Mouse (Mus musculus) ES-E14 (cell line): Measurements from ENCODE around the gene Npas2. TPM values are rescaled to one million over a fixed set of nuclear protein-coding genes. Genes with fewer than 3 reads are reported as not detected.

Experiments
- DNase-seq: peaks from one replicate; pipeline ENCODE4 v3.0.0-alpha.2; 2013; ENCODE audit warnings: low read depth, low spot score
- H3K27ac ChIP-seq: 2 replicates; pipeline ENCODE4 v1.5.1; 2012; ENCODE audit warnings: low read depth, mild to moderate bottlenecking, low read length, moderate library complexity, mixed read lengths; ENCODE audit not compliant: poor library complexity, insufficient read depth, severe bottlenecking
- H3K36me3 ChIP-seq: 2 replicates; pipeline ENCODE4 v1.6.1; 2012; ENCODE audit warnings: mild to moderate bottlenecking, low read length, moderate library complexity, mixed read lengths; ENCODE audit not compliant: control insufficient read depth, poor library complexity, insufficient read depth, severe bottlenecking
- H3K4me1 ChIP-seq, 2 experiments: fragments of 150-350 bp in 1 of 2; sonication (generic) in 1 of 2; 2 replicates each; pipeline ENCODE4 v1.6.1; 2012; ENCODE audit warnings: low read length in 2 of 2, mild to moderate bottlenecking in 1 of 2, mixed read lengths in 1 of 2; ENCODE audit not compliant: control insufficient read depth in 2 of 2, insufficient read depth in 2 of 2, poor library complexity in 1 of 2
- H3K4me3 ChIP-seq, 2 experiments: fragments of 150-350 bp in 1 of 2; sonication (generic) in 1 of 2; 2 replicates each; pipeline ENCODE4 v1.5.1; 2012; ENCODE audit warnings: low read length in 2 of 2, low read depth in 1 of 2, mild to moderate bottlenecking in 1 of 2, mixed read lengths in 1 of 2; ENCODE audit not compliant: insufficient read depth in 1 of 2, poor library complexity in 1 of 2, severe bottlenecking in 1 of 2
- H3K9ac ChIP-seq: 2 replicates; pipeline ENCODE4 v1.6.1; 2012; ENCODE audit warnings: low read depth, mild to moderate bottlenecking, low read length, mixed read lengths; ENCODE audit not compliant: poor library complexity, insufficient read depth, severe bottlenecking
- H3K9me3 ChIP-seq: fragments of 150-350 bp; sonication (generic); 2 replicates; pipeline ENCODE4 v1.6.1; 2012; ENCODE audit warnings: low read depth, mild to moderate bottlenecking, low read length; ENCODE audit not compliant: control insufficient read depth, insufficient read depth
- CHD2 ChIP-seq: IDR thresholded peaks from 2 replicates; pipeline ENCODE4 v1.6.1; 2014; ENCODE audit warnings: mild to moderate bottlenecking, low read depth, low read length, inconsistent platforms
- HCFC1 ChIP-seq: IDR thresholded peaks from 2 replicates; pipeline ENCODE4 v1.6.1; 2012; ENCODE audit warnings: low read length, inconsistent platforms, borderline replicate concordance; ENCODE audit not compliant: insufficient read depth
- MAFK ChIP-seq: IDR thresholded peaks from 2 replicates; pipeline ENCODE4 v1.6.1; 2014; ENCODE audit warnings: mild to moderate bottlenecking, low read depth, low read length, inconsistent platforms; ENCODE audit not compliant: insufficient read depth
- ZC3H11A ChIP-seq: IDR thresholded peaks from 2 replicates; pipeline ENCODE4 v1.6.1; 2012; ENCODE audit warnings: low read depth, mild to moderate bottlenecking, inconsistent platforms, low read length, borderline replicate concordance
- ZNF384 ChIP-seq: IDR thresholded peaks from 2 replicates; pipeline ENCODE4 v1.6.1; 2012; ENCODE audit warnings: low read depth, low read length, inconsistent platforms
- in situ Hi-C, 2 experiments: fragments of 600-800 bp; cut with MboI; formaldehyde crosslinking; loops; one replicate each; pipeline ENCODE4 v1.15.1; 2025; ENCODE audit warnings: low sequenced_read_pairs in 2 of 2, inconsistent platforms in 1 of 2; ENCODE audit not compliant: unreplicated experiment in 2 of 2
- total RNA-seq: library from RNA; depleted of rRNA; stranded (reverse); fragments of 300-350 nt; gene quantifications from 2 replicates; pipeline ENCODE4 v1.2.3, GENCODE M21; 2012

Npas2 gene
- total RNA-seq, 1 experiment, result 0.09 TPM

DNA sequence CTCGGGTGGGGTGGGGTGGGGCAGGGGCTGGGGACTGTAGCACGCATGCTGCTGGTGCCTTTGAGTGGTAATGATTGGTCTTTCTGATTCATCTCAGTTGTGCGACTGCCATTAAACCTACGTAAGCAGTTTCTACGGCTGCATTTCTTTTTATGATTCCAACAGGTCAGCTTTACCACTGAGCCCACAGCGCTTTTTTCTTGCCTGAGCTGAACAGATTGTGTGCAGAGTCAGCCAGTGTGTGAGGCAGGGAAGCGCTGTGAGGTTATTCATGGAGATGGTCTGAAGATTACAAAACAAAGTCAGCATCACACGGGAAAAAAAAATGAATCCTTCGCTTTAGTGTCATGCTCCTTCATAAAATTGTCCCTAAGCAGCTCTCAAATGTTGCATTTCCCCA lies 106.7 kb downstream of the Npas2 start:
- TF ChIP-seq MAFK (no peak), CHD2 (no peak), ZNF384 (no peak), HCFC1 (no peak), ZC3H11A (no peak)

GRCm38 (mm10) chr1:39300676-39301075 lies 107.1 kb downstream of the Npas2 start:
- no peak for DNase-seq
- H3K9me3 ChIP-seq, result no peaks in the 10 kb centered on the region
- H3K4me3 ChIP-seq, result no peak overlapping the region
- in situ Hi-C loops, result no loop called here
- H3K27ac ChIP-seq, result no peak overlapping the region
- H3K36me3 ChIP-seq, result no peaks in the 10 kb centered on the region
- no peaks in the 10 kb centered on the region for H3K4me1 ChIP-seq
- no peak overlapping the region for H3K9ac ChIP-seq
- no peak for TF ChIP-seq MAFK
- TF ChIP-seq HCFC1, result no peak
- no peak for TF ChIP-seq CHD2
- no peak for TF ChIP-seq ZNF384
- TF ChIP-seq ZC3H11A, result no peak

More for the DNA sequence above, 106.7 kb downstream of the Npas2 start:
- in situ Hi-C loops, result no loop called here
- no peaks in the 10 kb centered on the region for H3K36me3 ChIP-seq
- no peak overlapping the region for H3K4me3 ChIP-seq
- H3K4me1 ChIP-seq, result no peaks in the 10 kb centered on the region
- DNase-seq, result no peak
- H3K9me3 ChIP-seq, result no peaks in the 10 kb centered on the region
- no peak overlapping the region for H3K27ac ChIP-seq
- no peak overlapping the region for H3K9ac ChIP-seq

- DNase-seq, result no peak
- Histone ChIP-seq H3K36me3 (no peaks in the 10 kb centered on the region), H3K9ac (no peak overlapping the region), H3K9me3 (no peaks in the 10 kb centered on the region), H3K27ac (no peak overlapping the region), H3K4me3 (no peak overlapping the region), H3K4me1 (no peaks in the 10 kb centered on the region)
- in situ Hi-C loops, result no loop called here
- TF ChIP-seq ZC3H11A (no peak), HCFC1 (no peak), MAFK (no peak), ZNF384 (no peak), CHD2 (no peak)
Observed at GRCm38 (mm10) chr1:39302246-39302645, 108.7 kb downstream of the Npas2 start.

- no peak for DNase-seq
- no peak overlapping the region for H3K4me3 ChIP-seq
Observed at GRCm38 (mm10) chr1:39303054-39303649, 109.6 kb downstream of the Npas2 start.

DNA sequence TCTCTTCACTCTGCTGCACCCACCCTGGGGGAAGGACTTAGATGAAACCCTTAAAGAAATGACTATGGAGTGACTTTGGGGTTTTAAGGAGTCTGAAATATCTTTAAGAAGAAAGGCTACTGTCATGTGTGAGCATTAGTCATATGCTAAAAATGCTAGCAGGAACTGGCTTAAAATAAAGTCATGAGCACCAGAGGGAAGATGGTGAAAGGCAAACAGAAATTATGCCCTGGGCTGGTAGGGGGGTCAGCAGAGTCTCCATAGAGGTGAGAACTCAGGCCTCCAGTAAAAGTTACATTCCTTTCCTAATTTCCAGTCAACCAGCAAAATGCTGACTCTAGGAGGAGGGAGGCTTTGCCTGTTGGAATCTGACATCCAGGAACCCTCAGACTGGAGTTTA lies 113.8 kb downstream of the Npas2 start:
- in situ Hi-C loops, result no loop called here
- Histone ChIP-seq H3K4me1 (no peaks in the 10 kb centered on the region), H3K9me3 (no peaks in the 10 kb centered on the region), H3K4me3 (no peak overlapping the region), H3K36me3 (no peaks in the 10 kb centered on the region), H3K27ac (no peak overlapping the region), H3K9ac (no peak overlapping the region)
- no peak for TF ChIP-seq CHD2
- no peak for TF ChIP-seq MAFK
- TF ChIP-seq ZC3H11A, result no peak
- TF ChIP-seq HCFC1, result no peak
- no peak for TF ChIP-seq ZNF384
- no peak for DNase-seq

More at GRCm38 (mm10) chr1:39303054-39303649, 109.6 kb downstream of the Npas2 start:
- Histone ChIP-seq H3K9me3 (no peaks in the 10 kb centered on the region), H3K36me3 (no peaks in the 10 kb centered on the region), H3K9ac (no peak overlapping the region), H3K27ac (no peak overlapping the region), H3K4me1 (no peaks in the 10 kb centered on the region)
- in situ Hi-C loops, result no loop called here
- no peak for TF ChIP-seq MAFK
- TF ChIP-seq ZNF384, result no peak
- TF ChIP-seq ZC3H11A, result no peak
- no peak for TF ChIP-seq CHD2
- no peak for TF ChIP-seq HCFC1
